Mouse (Mus musculus) intestine, postnatal 0 days (tissue): ENCODE measurements around the gene Chchd6. TPM values are rescaled to one million over a fixed set of nuclear protein-coding genes. Genes with fewer than 3 reads are reported as not detected.

ENCODE experiments used
- ATAC-seq: fragments of 200-750 bp; cut with Nextera tagmentation; 2 replicates; pipeline ENCODE4 v1.8.0; 2017; ENCODE audit warnings: mild to moderate bottlenecking, moderate TSS enrichment, moderate library complexity
- H3K27ac ChIP-seq: fragments of 300-500 bp; sonication (generic); 2 replicates; pipeline ENCODE4 v1.5.1; 2014; ENCODE audit warnings: mild to moderate bottlenecking, low read depth, low read length, moderate library complexity
- H3K27me3 ChIP-seq: fragments of 300-500 bp; sonication (generic); replicated peaks from 2 replicates; pipeline ENCODE4 v1.6.1; 2014; ENCODE audit warnings: low read length, mixed read lengths; ENCODE audit not compliant: control insufficient read depth, insufficient read depth
- H3K36me3 ChIP-seq: fragments of 300-500 bp; sonication (generic); 2 replicates; pipeline ENCODE4 v1.6.1; 2014; ENCODE audit warnings: mild to moderate bottlenecking, moderate library complexity; ENCODE audit not compliant: control insufficient read depth, insufficient read depth
- H3K4me1 ChIP-seq: fragments of 300-500 bp; sonication (generic); replicated peaks from 2 replicates; pipeline ENCODE4 v1.6.1; 2014; ENCODE audit warnings: antibody characterized with exemption, low read length, mixed read lengths; ENCODE audit not compliant: control insufficient read depth, insufficient read depth
- H3K4me2 ChIP-seq: fragments of 300-500 bp; sonication (generic); replicated peaks from 2 replicates; pipeline ENCODE4 v1.6.1; 2014; ENCODE audit warnings: low read depth, mild to moderate bottlenecking, moderate library complexity
- H3K4me3 ChIP-seq: fragments of 300-500 bp; sonication (generic); 2 replicates; pipeline ENCODE4 v1.5.1; 2014; ENCODE audit warnings: low read depth, low read length
- H3K9ac ChIP-seq: fragments of 300-500 bp; sonication (generic); 2 replicates; pipeline ENCODE4 v1.6.1; 2014; ENCODE audit warnings: mild to moderate bottlenecking, low read depth, low read length
- H3K9me3 ChIP-seq: fragments of 300-500 bp; sonication (generic); 2 replicates; pipeline ENCODE4 v1.6.1; 2016; ENCODE audit warnings: mixed run types; ENCODE audit not compliant: control insufficient read depth
- CTCF ChIP-seq: sonication (generic); IDR thresholded peaks from 2 replicates; pipeline ENCODE4 v1.5.1; 2016; ENCODE audit warnings: low read depth, mild to moderate bottlenecking, control low read depth, antibody characterized with exemption, moderate library complexity
- WGBS: fragments of 180-500 bp; shearing (Covaris S2); extraction: QIAGEN DNeasy Blood & Tissue Kit; methylation state at CpG from one replicate; pipeline ENCODE4 v1.1.7; 2014; 5-methylcytosine and 5-hydroxymethylcytosine counted together
- polyA plus RNA-seq: library from polyadenylated mRNA; unstranded; fragments of >200 nt; fragmentation: Nextera tagmentation; extraction: Ambion mirVana; gene quantifications from 2 replicates; pipeline ENCODE4 v1.2.1, GENCODE M21; 2015

The Chchd6 gene
- polyA plus RNA-seq, 1 experiment from 2014 or later = 15.5 TPM

DNA sequence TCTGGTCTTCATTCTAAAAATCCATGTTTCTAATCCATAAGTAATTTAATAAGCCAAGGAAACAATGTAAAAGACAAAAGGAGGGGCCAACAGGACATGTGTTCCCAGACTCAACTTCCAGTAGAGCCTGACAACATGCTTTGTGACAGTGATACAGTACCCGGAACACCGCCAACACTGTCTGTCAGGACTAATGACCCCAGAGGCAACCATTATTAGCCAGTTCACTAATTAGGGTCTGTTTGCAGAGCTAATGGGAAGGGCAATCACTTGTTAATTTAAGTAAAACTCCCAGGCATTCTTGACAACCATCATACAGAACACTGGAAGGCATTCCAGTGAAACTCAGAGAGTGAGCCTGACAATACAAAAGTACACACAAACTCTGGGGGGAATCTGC is 193.0 kb downstream of the Chchd6 start:
- Histone ChIP-seq H3K4me2 (no peak overlapping the region), H3K27me3 (no peaks in the 10 kb centered on the region), H3K27ac (no peak overlapping the region), H3K36me3 (no peaks in the 10 kb centered on the region), H3K9ac (no peak overlapping the region), H3K4me3 (no peak overlapping the region), H3K4me1 (no peaks in the 10 kb centered on the region), H3K9me3 (no peaks in the 10 kb centered on the region)
- TF ChIP-seq CTCF = no peak
- ATAC-seq = no peak
- 95% methylated on average over 2 of the region's 2 CpGs for WGBS

DNA sequence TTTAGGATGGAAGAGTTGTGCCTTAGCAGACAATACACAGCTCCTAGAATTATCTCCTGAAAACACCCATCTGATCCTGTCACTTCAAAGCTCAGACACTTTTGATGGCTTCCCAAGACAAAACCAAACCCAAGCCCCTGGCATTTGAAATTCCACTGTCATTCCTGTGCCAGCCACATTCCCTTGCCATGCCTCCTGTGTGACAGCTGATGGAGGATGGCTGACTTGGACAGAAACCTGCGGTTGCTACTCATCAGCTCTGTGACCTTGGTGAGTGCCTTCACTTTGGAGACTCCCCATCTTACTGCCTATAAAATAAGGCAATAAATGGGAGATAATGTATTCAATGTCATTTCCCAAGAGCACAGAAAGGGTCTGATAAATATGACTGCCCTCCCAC is 195.9 kb downstream of the Chchd6 start:
- Histone ChIP-seq H3K9me3 (no peaks in the 10 kb centered on the region), H3K27ac (no peak overlapping the region), H3K27me3 (no peaks in the 10 kb centered on the region), H3K4me1 (no peaks in the 10 kb centered on the region), H3K36me3 (no peaks in the 10 kb centered on the region), H3K4me3 (no peak overlapping the region), H3K9ac (no peak overlapping the region), H3K4me2 (no peak overlapping the region)
- no peak for ATAC-seq
- TF ChIP-seq CTCF = no peak
- WGBS = 73% methylated on average over 1 of the region's 1 CpGs

DNA sequence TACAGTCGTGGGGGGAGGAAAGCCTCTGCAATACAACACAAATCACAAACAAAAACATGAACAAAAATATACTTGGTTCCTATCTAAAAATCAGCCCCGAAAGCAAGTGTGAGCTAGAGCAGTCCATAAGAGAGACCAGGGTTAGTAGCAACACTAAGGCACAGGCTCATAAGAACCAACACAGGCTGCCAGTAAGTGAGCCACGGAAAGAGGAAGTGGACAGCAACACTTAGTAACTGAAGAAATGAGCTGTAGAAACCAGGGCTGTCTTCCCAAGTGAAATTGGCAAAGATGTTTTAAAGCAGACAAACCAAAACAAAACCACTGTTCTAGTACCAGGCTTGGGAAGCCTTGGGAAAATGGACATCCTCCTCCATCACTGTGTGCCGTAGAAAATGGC is 197.5 kb downstream of the Chchd6 start:
- Histone ChIP-seq H3K4me2 (no peak overlapping the region), H3K36me3 (no peaks in the 10 kb centered on the region), H3K27ac (no peak overlapping the region), H3K27me3 (no peaks in the 10 kb centered on the region), H3K4me3 (no peak overlapping the region), H3K4me1 (no peaks in the 10 kb centered on the region), H3K9ac (no peak overlapping the region), H3K9me3 (no peaks in the 10 kb centered on the region)
- WGBS = 81% methylated on average over 4 of the region's 4 CpGs
- ATAC-seq = no peak
- no peak for TF ChIP-seq CTCF

DNA sequence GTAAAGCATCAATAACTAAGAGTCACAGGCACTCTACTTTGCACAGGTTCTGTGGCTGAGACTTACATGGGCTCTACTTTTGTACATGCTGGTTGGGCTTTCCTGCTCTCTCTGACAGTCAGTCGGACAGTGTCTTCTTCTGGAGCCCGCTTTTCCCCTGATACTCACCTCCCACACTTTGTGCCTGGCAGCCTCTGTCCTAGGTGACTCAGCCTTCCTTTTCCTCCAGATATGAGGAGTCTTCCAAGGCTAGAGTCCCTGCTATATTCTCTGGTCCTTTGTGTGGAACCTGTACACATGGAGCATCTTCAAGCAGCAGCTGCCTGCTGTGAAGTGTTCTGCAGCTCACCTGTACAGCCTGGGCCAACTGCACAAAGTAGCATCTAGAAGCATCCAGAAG is 201.6 kb downstream of the Chchd6 start:
- Histone ChIP-seq H3K27ac (no peak overlapping the region), H3K4me2 (no peak overlapping the region), H3K9me3 (no peaks in the 10 kb centered on the region), H3K36me3 (no peaks in the 10 kb centered on the region), H3K9ac (no peak overlapping the region), H3K4me3 (no peak overlapping the region), H3K27me3 (no peaks in the 10 kb centered on the region), H3K4me1 (no peaks in the 10 kb centered on the region)
- 92% methylated on average over 2 of the region's 2 CpGs for WGBS
- ATAC-seq = no peak
- no peak for TF ChIP-seq CTCF

DNA sequence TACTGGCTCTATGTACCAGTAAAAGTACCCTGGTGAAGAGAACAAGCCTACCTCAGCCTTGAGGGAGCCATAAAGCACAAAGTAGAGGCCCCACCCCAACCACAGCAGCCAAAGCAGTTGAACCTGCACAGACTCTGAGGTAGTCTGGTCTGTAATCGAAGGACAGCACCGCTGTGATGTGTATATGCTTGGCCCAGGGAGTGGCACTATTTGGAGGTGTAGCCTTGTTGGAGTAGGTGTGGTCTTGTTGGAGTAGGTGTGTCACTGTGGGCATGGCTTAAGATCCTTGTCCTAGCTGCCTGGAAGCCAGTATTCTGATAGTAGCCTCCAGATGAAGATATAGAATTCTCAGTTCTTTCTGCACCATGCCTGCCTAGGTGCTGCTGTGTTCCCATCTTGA is 203.2 kb downstream of the Chchd6 start:
- Histone ChIP-seq H3K4me2 (no peak overlapping the region), H3K9me3 (no peaks in the 10 kb centered on the region), H3K4me3 (no peak overlapping the region), H3K36me3 (no peaks in the 10 kb centered on the region), H3K9ac (no peak overlapping the region), H3K27ac (no peak overlapping the region), H3K27me3 (no peaks in the 10 kb centered on the region), H3K4me1 (no peaks in the 10 kb centered on the region)
- WGBS = 42% methylated on average over 2 of the region's 2 CpGs
- no peak for TF ChIP-seq CTCF
- peak; percentile 79 for ATAC-seq

DNA sequence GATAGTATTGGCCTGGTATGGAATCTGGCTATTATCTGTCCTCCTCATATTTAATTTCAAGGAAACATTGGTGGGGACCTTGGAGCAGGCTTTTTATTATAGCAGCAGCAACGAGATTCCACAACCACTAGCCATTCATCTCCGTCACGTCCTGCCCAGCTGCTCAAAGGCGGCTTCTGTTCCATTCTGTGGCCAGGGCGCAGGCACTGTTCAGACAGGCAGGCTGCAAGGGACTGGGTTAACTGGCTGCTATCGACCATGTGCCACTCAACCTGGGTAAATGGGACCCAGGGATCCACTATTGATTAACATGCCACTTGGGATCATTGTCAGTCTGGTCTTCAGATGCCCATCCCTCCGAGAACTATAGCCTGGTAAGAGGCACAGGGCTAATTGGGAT is 205.7 kb downstream of the Chchd6 start:
- WGBS = 72% methylated on average over 7 of the region's 7 CpGs
- H3K4me3 ChIP-seq = no peak overlapping the region
- no peaks in the 10 kb centered on the region for H3K9me3 ChIP-seq
- H3K36me3 ChIP-seq = no peaks in the 10 kb centered on the region
- no peaks in the 10 kb centered on the region for H3K4me1 ChIP-seq
- no peak for TF ChIP-seq CTCF
- ATAC-seq = no peak
- no peaks in the 10 kb centered on the region for H3K27me3 ChIP-seq
- H3K4me2 ChIP-seq = no peak overlapping the region
- no peak overlapping the region for H3K27ac ChIP-seq
- no peak overlapping the region for H3K9ac ChIP-seq

DNA sequence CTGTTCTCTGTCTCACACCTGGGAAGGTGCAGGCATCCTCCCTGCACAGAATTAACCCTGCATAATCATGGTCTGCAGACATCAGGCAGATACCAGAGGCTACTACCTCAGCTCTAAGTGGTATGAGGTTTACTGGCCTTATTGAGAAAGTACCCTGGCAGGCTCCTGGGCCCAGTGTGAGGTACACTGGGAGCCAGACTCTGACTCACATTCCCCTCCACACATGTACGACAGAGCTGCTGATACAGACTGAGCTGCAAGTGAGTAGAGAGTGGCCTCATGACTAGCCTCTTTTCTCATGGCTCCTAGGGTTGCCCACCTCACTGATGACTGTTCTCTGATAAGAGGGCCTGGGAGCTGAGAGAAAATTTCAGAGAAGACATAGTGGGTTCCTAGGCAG is 208.5 kb downstream of the Chchd6 start:
- no peak for ATAC-seq
- no peaks in the 10 kb centered on the region for H3K9me3 ChIP-seq
- no peak overlapping the region for H3K4me3 ChIP-seq
- H3K4me2 ChIP-seq = no peak overlapping the region
- no peaks in the 10 kb centered on the region for H3K4me1 ChIP-seq
- H3K27ac ChIP-seq = no peak overlapping the region
- no peaks in the 10 kb centered on the region for H3K36me3 ChIP-seq
- no peak overlapping the region for H3K9ac ChIP-seq
- H3K27me3 ChIP-seq = no peaks in the 10 kb centered on the region
- WGBS = 54% methylated on average over 1 of the region's 1 CpGs
- no peak for TF ChIP-seq CTCF
